Mouse (Mus musculus): ENCODE results near the gene Ccl2. TPM values are rescaled to one million over a fixed set of nuclear protein-coding genes. Genes with fewer than 3 reads are reported as not detected.

The Ccl2 gene
- polyA plus RNA-seq, 1 experiment = 3.4 TPM

- Histone ChIP-seq H3K27me3 (replicated peaks; ENCODE audit: control insufficient read depth, insufficient read depth, low read length) (no peaks in the 10 kb centered on the region), H3K4me1 (ENCODE audit: control insufficient read depth, insufficient read depth, low read length) (no peaks in the 10 kb centered on the region), H3K27ac (ENCODE audit: insufficient read depth, low read depth, low read length) (no peak overlapping the region), H3K36me3 (ENCODE audit: control insufficient read depth, insufficient read depth, low read length) (no peaks in the 10 kb centered on the region), H3K4me3 (ENCODE audit: insufficient read depth, low read depth, low read length) (no peak overlapping the region)
- no peak for TF ChIP-seq POLR2A (IDR thresholded peaks at IDR 0.05; ENCODE audit: low read depth, low read length)
- no peak for TF ChIP-seq CTCF (conservative IDR thresholded peaks at IDR 0.05; ENCODE audit: insufficient read depth, insufficient read length, low read depth, low read length)
- no peak for DNase-seq
Measured at GRCm38 (mm10) chr11:82019793-82020192, 15.6 kb upstream of the Ccl2 start.

- H3K4me3 ChIP-seq (ENCODE audit: insufficient read depth, low read depth, low read length) = no peak overlapping the region
- no peaks in the 10 kb centered on the region for H3K4me1 ChIP-seq (ENCODE audit: control insufficient read depth, insufficient read depth, low read length)
- no peak overlapping the region for H3K27ac ChIP-seq (ENCODE audit: insufficient read depth, low read depth, low read length)
- TF ChIP-seq CTCF (conservative IDR thresholded peaks at IDR 0.05; ENCODE audit: insufficient read depth, insufficient read length, low read depth, low read length) (no peak), POLR2A (IDR thresholded peaks at IDR 0.05; ENCODE audit: low read depth, low read length) (no peak)
- no peaks in the 10 kb centered on the region for H3K27me3 ChIP-seq (replicated peaks; ENCODE audit: control insufficient read depth, insufficient read depth, low read length)
- H3K36me3 ChIP-seq (ENCODE audit: control insufficient read depth, insufficient read depth, low read length) = no peaks in the 10 kb centered on the region
- DNase-seq = no peak
- 56% methylated on average over 3 of the region's 3 CpGs for WGBS
Measured at GRCm38 (mm10) chr11:82021406-82021805, 14.0 kb upstream of the Ccl2 start.

GRCm38 (mm10) chr11:82022504-82023056 lies 12.8 kb upstream of the Ccl2 start:
- no peak for DNase-seq
- no peak overlapping the region for H3K27ac ChIP-seq (ENCODE audit: insufficient read depth, low read depth, low read length)
- H3K4me1 ChIP-seq (ENCODE audit: control insufficient read depth, insufficient read depth, low read length) = no peaks in the 10 kb centered on the region
- 89% methylated on average over 6 of the region's 6 CpGs for WGBS
- H3K27me3 ChIP-seq (replicated peaks; ENCODE audit: control insufficient read depth, insufficient read depth, low read length) = no peaks in the 10 kb centered on the region
- no peak overlapping the region for H3K4me3 ChIP-seq (ENCODE audit: insufficient read depth, low read depth, low read length)
- no peaks in the 10 kb centered on the region for H3K36me3 ChIP-seq (ENCODE audit: control insufficient read depth, insufficient read depth, low read length)
- TF ChIP-seq POLR2A (IDR thresholded peaks at IDR 0.05; ENCODE audit: low read depth, low read length) = no peak
- no peak for TF ChIP-seq CTCF (conservative IDR thresholded peaks at IDR 0.05; ENCODE audit: insufficient read depth, insufficient read length, low read depth, low read length)

- Histone ChIP-seq H3K27me3 (replicated peaks; ENCODE audit: control insufficient read depth, insufficient read depth, low read length) (no peaks in the 10 kb centered on the region), H3K36me3 (ENCODE audit: control insufficient read depth, insufficient read depth, low read length) (no peaks in the 10 kb centered on the region), H3K4me1 (ENCODE audit: control insufficient read depth, insufficient read depth, low read length) (no peaks in the 10 kb centered on the region), H3K4me3 (ENCODE audit: insufficient read depth, low read depth, low read length) (no peak overlapping the region), H3K27ac (ENCODE audit: insufficient read depth, low read depth, low read length) (no peak overlapping the region)
- no peak for DNase-seq
- TF ChIP-seq POLR2A (IDR thresholded peaks at IDR 0.05; ENCODE audit: low read depth, low read length) (no peak), CTCF (conservative IDR thresholded peaks at IDR 0.05; ENCODE audit: insufficient read depth, insufficient read length, low read depth, low read length) (no peak)
- 61% methylated on average over 4 of the region's 4 CpGs for WGBS
Measured at GRCm38 (mm10) chr11:82023769-82024168, 11.6 kb upstream of the Ccl2 start.

- H3K4me1 ChIP-seq (ENCODE audit: control insufficient read depth, insufficient read depth, low read length) = no peaks in the 10 kb centered on the region
- H3K36me3 ChIP-seq (ENCODE audit: control insufficient read depth, insufficient read depth, low read length) = no peaks in the 10 kb centered on the region
- H3K27ac ChIP-seq (ENCODE audit: insufficient read depth, low read depth, low read length) = no peak overlapping the region
- no peak overlapping the region for H3K4me3 ChIP-seq (ENCODE audit: insufficient read depth, low read depth, low read length)
- 73% methylated on average over 2 of the region's 2 CpGs for WGBS
- TF ChIP-seq POLR2A (IDR thresholded peaks at IDR 0.05; ENCODE audit: low read depth, low read length) = no peak
- no peak for TF ChIP-seq CTCF (conservative IDR thresholded peaks at IDR 0.05; ENCODE audit: insufficient read depth, insufficient read length, low read depth, low read length)
- DNase-seq = no peak
- H3K27me3 ChIP-seq (replicated peaks; ENCODE audit: control insufficient read depth, insufficient read depth, low read length) = no peaks in the 10 kb centered on the region
Measured at GRCm38 (mm10) chr11:82030171-82030570, 5.2 kb upstream of the Ccl2 start.

- no peaks in the 10 kb centered on the region for H3K4me1 ChIP-seq (ENCODE audit: control insufficient read depth, insufficient read depth, low read length)
- peak overlapping the region; percentile 51; the same call in 1 of the 2 replicates for H3K27ac ChIP-seq (ENCODE audit: insufficient read depth, low read depth, low read length)
- no peaks in the 10 kb centered on the region for H3K27me3 ChIP-seq (replicated peaks; ENCODE audit: control insufficient read depth, insufficient read depth, low read length)
- peak; percentile 13 for DNase-seq
- H3K36me3 ChIP-seq (ENCODE audit: control insufficient read depth, insufficient read depth, low read length) = no peaks in the 10 kb centered on the region
- TF ChIP-seq POLR2A (IDR thresholded peaks at IDR 0.05; ENCODE audit: low read depth, low read length) (no peak), CTCF (conservative IDR thresholded peaks at IDR 0.05; ENCODE audit: insufficient read depth, insufficient read length, low read depth, low read length) (no peak)
- no peak overlapping the region for H3K4me3 ChIP-seq (ENCODE audit: insufficient read depth, low read depth, low read length)
Measured at GRCm38 (mm10) chr11:82032136-82032535, 3.2 kb upstream of the Ccl2 start.

- no peak for TF ChIP-seq POLR2A (IDR thresholded peaks at IDR 0.05; ENCODE audit: low read depth, low read length)
- TF ChIP-seq CTCF (conservative IDR thresholded peaks at IDR 0.05; ENCODE audit: insufficient read depth, insufficient read length, low read depth, low read length) = no peak
- peak; percentile 77 for DNase-seq
- Histone ChIP-seq H3K36me3 (ENCODE audit: control insufficient read depth, insufficient read depth, low read length) (no peaks in the 10 kb centered on the region), H3K27ac (ENCODE audit: insufficient read depth, low read depth, low read length) (peak overlapping the region; percentile 51), H3K4me1 (ENCODE audit: control insufficient read depth, insufficient read depth, low read length) (no peaks in the 10 kb centered on the region), H3K27me3 (replicated peaks; ENCODE audit: control insufficient read depth, insufficient read depth, low read length) (no peaks in the 10 kb centered on the region), H3K4me3 (ENCODE audit: insufficient read depth, low read depth, low read length) (no peak overlapping the region)
- 40% methylated on average over 8 of the region's 8 CpGs for WGBS
Measured at GRCm38 (mm10) chr11:82032678-82033344, 2.6 kb upstream of the Ccl2 start.
